Mouse (Mus musculus): ENCODE measurements around the gene Fam131a. TPM values are rescaled to one million over a fixed set of nuclear protein-coding genes. Genes with fewer than 3 reads are reported as not detected.

Gene Fam131a
- polyA plus RNA-seq, 1 experiment from 2014 or later = 32.7 TPM

- 89% methylated on average over 7 of the region's 7 CpGs for WGBS
- H3K9me3 ChIP-seq = no peaks in the 10 kb centered on the region
- peaks cover 25% of the 10 kb centered on the region for H3K4me1 ChIP-seq (replicated peaks)
- peaks cover 40% of the 10 kb centered on the region for H3K27me3 ChIP-seq
- no peak overlapping the region for H3K4me3 ChIP-seq
- H3K4me2 ChIP-seq = no peak overlapping the region
- no peak overlapping the region for H3K27ac ChIP-seq
- H3K36me3 ChIP-seq = peaks cover 33% of the 10 kb centered on the region
- no peak for ATAC-seq (ENCODE audit: low FRiP score)
- no peak overlapping the region for H3K9ac ChIP-seq
These were observed 43.1 kb downstream of the Fam131a start for GRCm38 (mm10) chr16:20736168-20736567.

DNA sequence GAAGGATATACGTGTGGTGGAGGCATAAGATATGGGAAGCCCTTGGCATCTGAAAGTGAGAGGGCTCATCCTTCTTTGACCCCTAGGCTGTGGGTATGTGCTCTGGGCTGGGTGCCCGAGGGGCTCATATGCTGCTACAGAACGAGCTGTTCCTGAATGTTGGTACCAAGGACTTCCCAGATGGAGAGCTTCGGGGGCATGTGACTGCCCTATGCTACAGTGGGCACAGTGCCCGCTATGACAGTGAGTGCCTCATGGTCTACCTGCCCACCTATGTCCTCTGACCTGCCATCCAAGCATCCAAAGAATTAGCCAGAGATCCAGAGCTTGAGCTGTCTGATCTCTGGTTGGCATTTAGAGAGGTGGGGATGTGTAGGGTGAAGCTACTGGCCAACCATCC, 43.8 kb downstream of the Fam131a start:
- 93% methylated on average over 5 of the region's 5 CpGs for WGBS

DNA sequence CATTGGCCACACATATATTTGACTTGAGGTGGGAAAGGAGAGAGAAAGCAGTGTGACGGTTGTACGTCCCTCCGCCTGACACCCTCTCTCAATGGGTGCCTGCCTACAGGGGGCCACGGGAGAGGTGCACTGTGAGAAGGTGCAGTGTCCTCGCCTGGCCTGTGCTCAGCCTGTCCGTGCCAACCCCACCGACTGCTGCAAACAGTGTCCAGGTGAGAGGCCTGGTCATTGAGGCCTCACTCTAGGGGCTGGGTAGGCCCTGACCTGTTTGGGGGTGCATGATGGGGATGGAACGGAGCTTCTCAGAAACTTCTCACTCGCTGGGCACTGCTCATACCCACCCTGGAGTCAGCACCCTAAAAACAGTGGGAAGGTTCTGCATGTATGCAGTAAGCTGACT, 46.8 kb downstream of the Fam131a start:
- ATAC-seq (ENCODE audit: low FRiP score) = no peak
- H3K27me3 ChIP-seq = peaks cover 26% of the 10 kb centered on the region
- H3K27ac ChIP-seq = no peak overlapping the region
- peaks cover under 1% of the 10 kb centered on the region; the same call in 1 of the 2 replicates for H3K4me1 ChIP-seq (replicated peaks)
- WGBS = 93% methylated on average over 9 of the region's 9 CpGs
- peaks cover 42% of the 10 kb centered on the region for H3K36me3 ChIP-seq
- H3K4me2 ChIP-seq = no peak overlapping the region
- no peaks in the 10 kb centered on the region for H3K9me3 ChIP-seq
- H3K9ac ChIP-seq = no peak overlapping the region
- no peak overlapping the region for H3K4me3 ChIP-seq

More for the DNA sequence above, 43.8 kb downstream of the Fam131a start:
- peaks cover 40% of the 10 kb centered on the region for H3K27me3 ChIP-seq
- no peak overlapping the region for H3K4me3 ChIP-seq
- peaks cover 39% of the 10 kb centered on the region for H3K36me3 ChIP-seq
- no peaks in the 10 kb centered on the region for H3K9me3 ChIP-seq
- peaks cover 22% of the 10 kb centered on the region for H3K4me1 ChIP-seq (replicated peaks)
- ATAC-seq (ENCODE audit: low FRiP score) = no peak
- H3K27ac ChIP-seq = no peak overlapping the region
- no peak overlapping the region for H3K4me2 ChIP-seq
- no peak overlapping the region for H3K9ac ChIP-seq

DNA sequence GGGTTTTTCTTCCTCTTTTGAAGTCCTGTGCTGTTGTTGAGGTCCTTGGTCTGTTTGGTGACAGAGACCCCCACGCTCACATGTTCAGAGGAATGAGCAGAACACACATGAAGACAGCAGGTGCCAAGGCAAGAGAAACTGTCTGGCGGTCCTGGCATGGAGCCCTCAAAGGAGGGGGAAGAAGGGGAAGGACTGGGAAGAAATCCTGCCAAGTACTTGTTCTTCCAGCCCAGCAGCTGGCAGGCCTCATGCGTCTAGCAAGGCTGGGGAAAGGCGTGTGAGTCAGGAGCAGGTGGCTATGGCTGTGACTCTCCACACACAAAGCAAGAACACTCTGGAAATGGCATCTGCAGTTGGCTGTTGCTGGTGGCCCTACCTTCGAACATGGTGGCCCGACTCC, 53.6 kb downstream of the Fam131a start:
- H3K4me3 ChIP-seq = no peak overlapping the region
- H3K4me1 ChIP-seq (replicated peaks) = no peaks in the 10 kb centered on the region
- H3K4me2 ChIP-seq = no peak overlapping the region
- H3K36me3 ChIP-seq = peaks cover 5% of the 10 kb centered on the region
- H3K27me3 ChIP-seq = no peaks in the 10 kb centered on the region
- ATAC-seq (ENCODE audit: low FRiP score) = no peak
- no peaks in the 10 kb centered on the region for H3K9me3 ChIP-seq
- H3K9ac ChIP-seq = no peak overlapping the region
- 76% methylated on average over 6 of the region's 6 CpGs for WGBS
- H3K27ac ChIP-seq = no peak overlapping the region

DNA sequence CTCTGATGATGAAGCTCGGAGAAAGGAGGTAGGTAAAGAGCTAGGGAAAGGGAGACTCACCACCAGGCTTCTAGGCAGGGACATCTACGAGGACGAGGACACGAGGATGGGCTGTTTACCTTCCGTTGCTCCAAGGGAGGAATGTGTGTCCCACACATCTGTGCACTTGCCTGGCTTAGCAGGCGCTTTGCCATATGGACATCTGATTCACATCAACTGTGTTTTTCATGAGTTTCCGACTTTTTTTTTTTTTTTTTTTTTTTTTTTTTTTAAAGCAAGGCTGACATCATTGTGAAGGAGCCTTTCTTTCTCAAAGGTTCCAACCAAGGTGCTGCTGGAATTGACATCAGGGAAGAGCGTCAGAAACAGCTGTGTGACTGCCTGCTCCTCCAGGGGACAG, 57.5 kb downstream of the Fam131a start:
- Histone ChIP-seq H3K4me2 (no peak overlapping the region), H3K27me3 (no peaks in the 10 kb centered on the region), H3K4me1 (replicated peaks) (no peaks in the 10 kb centered on the region), H3K36me3 (no peaks in the 10 kb centered on the region), H3K9ac (no peak overlapping the region), H3K4me3 (no peak overlapping the region), H3K9me3 (no peaks in the 10 kb centered on the region), H3K27ac (no peak overlapping the region)
- 62% methylated on average over 8 of the region's 8 CpGs for WGBS
- no peak for ATAC-seq (ENCODE audit: low FRiP score)

Other genes starting within 250 kb of the Fam131a start
- 99.5 and 100 TPM in 2 replicates for gene Eif2b5, start 194.4 kb upstream of the Fam131a start, polyA plus RNA-seq (2015; fragmentation: Nextera tagmentation; extraction: Ambion mirVana)
- gene Dvl3, start 176.3 kb upstream of the Fam131a start, polyA plus RNA-seq (2015; fragmentation: Nextera tagmentation; extraction: Ambion mirVana) = 40.7 and 43.5 TPM in 2 replicates
- gene Ap2m1, start 157.8 kb upstream of the Fam131a start, polyA plus RNA-seq (2015; fragmentation: Nextera tagmentation; extraction: Ambion mirVana) = 1,101 and 1,130 TPM in 2 replicates
- gene Abcf3, start 144.7 kb upstream of the Fam131a start, polyA plus RNA-seq (2015; fragmentation: Nextera tagmentation; extraction: Ambion mirVana) = 81.2 and 85.0 TPM in 2 replicates
- 13.1 and 14.1 TPM in 2 replicates for gene Vwa5b2, start 103.8 kb upstream of the Fam131a start, polyA plus RNA-seq (2015; fragmentation: Nextera tagmentation; extraction: Ambion mirVana)
- gene Eef1akmt4, start 81.6 kb upstream of the Fam131a start, polyA plus RNA-seq (2015; fragmentation: Nextera tagmentation; extraction: Ambion mirVana) = 13.4 and 15.1 TPM in 2 replicates
- gene Gm49333, start 81.6 kb upstream of the Fam131a start, polyA plus RNA-seq (2015; fragmentation: Nextera tagmentation; extraction: Ambion mirVana) = not detected in 2 replicates
- 41.3 and 43.3 TPM in 2 replicates for gene Alg3, start 81.5 kb upstream of the Fam131a start, polyA plus RNA-seq (2015; fragmentation: Nextera tagmentation; extraction: Ambion mirVana)
- 23.1 and 24.9 TPM in 2 replicates for gene Camk2n2, start 72.0 kb upstream of the Fam131a start, polyA plus RNA-seq (2015; fragmentation: Nextera tagmentation; extraction: Ambion mirVana)
- gene Ece2, start 63.4 kb upstream of the Fam131a start, polyA plus RNA-seq (2015; fragmentation: Nextera tagmentation; extraction: Ambion mirVana) = 11.2 and 11.7 TPM in 2 replicates
- gene Psmd2, start 41.6 kb upstream of the Fam131a start, polyA plus RNA-seq (2015; fragmentation: Nextera tagmentation; extraction: Ambion mirVana) = 363 and 367 TPM in 2 replicates
- 150 and 151 TPM in 2 replicates for gene Eif4g1, start 24.9 kb upstream of the Fam131a start, polyA plus RNA-seq (2015; fragmentation: Nextera tagmentation; extraction: Ambion mirVana)
- 83.5 and 93.7 TPM in 2 replicates for gene Polr2h, start 24.4 kb downstream of the Fam131a start, polyA plus RNA-seq (2015; fragmentation: Nextera tagmentation; extraction: Ambion mirVana)
- 30.2 and 31.1 TPM in 2 replicates for gene Clcn2, start 24.5 kb downstream of the Fam131a start, polyA plus RNA-seq (2015; fragmentation: Nextera tagmentation; extraction: Ambion mirVana)
- gene Chrd, start 39.9 kb downstream of the Fam131a start, polyA plus RNA-seq (2015; fragmentation: Nextera tagmentation; extraction: Ambion mirVana) = 5.7 and 6.4 TPM in 2 replicates
- gene Thpo, start 41.3 kb downstream of the Fam131a start, polyA plus RNA-seq (2015; fragmentation: Nextera tagmentation; extraction: Ambion mirVana) = 0.88 and 1.1 TPM in 2 replicates